Comparison of ENCODE assay signal across 8 mouse cellular contexts in genomic region chr2:32534061-32534732, GRCm38 (mm10). TPM values are rescaled to one million over a fixed set of nuclear protein-coding genes. Genes with fewer than 3 reads are reported as not detected.
A peak's percentile ranks its signal among the peaks of the same experiment; 100 is the strongest.
DNase-seq lines count a peak whose midpoint lies in the region; ATAC-seq and TF ChIP-seq lines count a peak whose summit lies in the region.

No protein-coding gene starts in this region.

- no peaks in the 10 kb centered on the region for H3K9me3 ChIP-seq in ES-E14 (ENCODE audit: control insufficient read depth, insufficient read depth, low read depth, low read length)
- no peaks in the 10 kb centered on the region for H3K9me3 ChIP-seq in embryonic facial prominence, embryonic 12.5 days
- H3K9me3 ChIP-seq in heart, embryonic 16.5 days (replicated peaks; ENCODE audit: control insufficient read depth, low read length) = no peaks in the 10 kb centered on the region

- in situ Hi-C loops in ES-E14 (cut with MboI; ENCODE audit: low sequenced_read_pairs in 2 of 2, unreplicated experiment in 2 of 2) = no loop called here

- no peak for ATAC-seq in embryonic facial prominence, embryonic 12.5 days (ENCODE audit: insufficient number of reproducible peaks, insufficient read depth, low FRiP score, low TSS enrichment)
- ATAC-seq in heart, embryonic 16.5 days (replicated peaks; ENCODE audit: extremely low read depth, insufficient read depth, low FRiP score) = no peak
- ATAC-seq in megakaryocyte-erythroid progenitor cell, adult 5-6 weeks (replicated peaks; ENCODE audit: low FRiP score, low TSS enrichment, poor library complexity, severe bottlenecking) = 0 out of 2 replicates have a peak, but pooled peaks have one; percentile 8

- no peak for TF ChIP-seq POLR2A in thymus, adult 2 months (IDR thresholded peaks at IDR 0.05; ENCODE audit: control insufficient read depth, extremely low read depth, insufficient read depth, low read length, poor library complexity)

- H3K4me2 ChIP-seq in embryonic facial prominence, embryonic 12.5 days (replicated peaks) = peak overlapping the region; percentile 90
- H3K4me2 ChIP-seq in heart, embryonic 16.5 days (ENCODE audit: low read depth, low read length) = peak overlapping the region; percentile 85

- TF ChIP-seq CTCF in thymus, adult 2 months (IDR thresholded peaks at IDR 0.05; ENCODE audit: borderline replicate concordance, control insufficient read depth, extremely low read depth, insufficient read depth, low read length, poor library complexity) = no peak

- no peaks in the 10 kb centered on the region; the same call in 1 of the 2 replicates for H3K36me3 ChIP-seq in ES-E14 (ENCODE audit: control insufficient read depth, insufficient read depth, low read length, poor library complexity, severe bottlenecking)
- H3K36me3 ChIP-seq in embryonic facial prominence, embryonic 12.5 days = no peaks in the 10 kb centered on the region
- no peaks in the 10 kb centered on the region for H3K36me3 ChIP-seq in heart, embryonic 16.5 days (ENCODE audit: control insufficient read depth, insufficient read depth)
- no peaks in the 10 kb centered on the region for H3K36me3 ChIP-seq in thymus, adult 2 months (ENCODE audit: control insufficient read depth, insufficient read depth, low read length)

- peak overlapping the region; percentile 74; the same call in 1 of the 2 replicates for H3K27ac ChIP-seq in ES-E14 (ENCODE audit: insufficient read depth, low read depth, low read length, poor library complexity, severe bottlenecking)
- peak overlapping the region; percentile 98 for H3K27ac ChIP-seq in embryonic facial prominence, embryonic 12.5 days
- H3K27ac ChIP-seq in heart, embryonic 16.5 days (ENCODE audit: low read length) = peak overlapping the region; percentile 92
- peak overlapping the region; percentile 6; the same call in 1 of the 2 replicates for H3K27ac ChIP-seq in thymus, adult 2 months (ENCODE audit: control insufficient read depth, insufficient read depth, low read length)

- H3K27me3 ChIP-seq in embryonic facial prominence, embryonic 12.5 days = no peaks in the 10 kb centered on the region
- no peaks in the 10 kb centered on the region for H3K27me3 ChIP-seq in heart, embryonic 16.5 days (ENCODE audit: control insufficient read depth, insufficient read depth, low read length)
- H3K27me3 ChIP-seq in thymus, adult 2 months (ENCODE audit: control insufficient read depth, insufficient read depth, low read length) = peaks cover 7% of the 10 kb centered on the region; the same call in 1 of the 2 replicates

- WGBS in embryonic facial prominence, embryonic 12.5 days = 6% methylated on average over 13 of the region's 13 CpGs
- 9% methylated on average over 13 of the region's 13 CpGs for WGBS in heart, embryonic 16.5 days
- WGBS in thymus, adult 2 months = 14% methylated on average over 13 of the region's 13 CpGs

- peak overlapping the region; percentile 71 for H3K4me3 ChIP-seq in ES-E14 (ENCODE audit: insufficient read depth in 1 of 2, low read depth in 1 of 2, low read length in 2 of 2, poor library complexity in 1 of 2, severe bottlenecking in 1 of 2)
- peak overlapping the region; percentile 79 for H3K4me3 ChIP-seq in embryonic facial prominence, embryonic 12.5 days
- H3K4me3 ChIP-seq in heart, embryonic 16.5 days (ENCODE audit: low read length) = peak overlapping the region; percentile 86
- peak overlapping the region; percentile 52 for H3K4me3 ChIP-seq in thymus, adult 2 months (ENCODE audit: control insufficient read depth, insufficient read depth, low read length)

- peak overlapping the region; percentile 74; the same call in 1 of the 2 replicates for H3K9ac ChIP-seq in ES-E14 (ENCODE audit: insufficient read depth, low read depth, low read length, poor library complexity, severe bottlenecking)
- peak overlapping the region; percentile 58 for H3K9ac ChIP-seq in embryonic facial prominence, embryonic 12.5 days
- H3K9ac ChIP-seq in heart, embryonic 16.5 days (ENCODE audit: low read length) = peak overlapping the region; percentile 75

- DNase-seq in B cell, adult 2 months = peak; percentile 47 to 50
- DNase-seq in ES-E14 (ENCODE audit: low read depth, low spot score) = no peak
- DNase-seq in kidney, postnatal 25 days = peak; percentile 64 to 86
- peak; percentile 47 for DNase-seq in thymus, adult 2 months
- no peak for DNase-seq in cerebellum, postnatal 14 days

- peaks cover 5 to 21% of the 10 kb centered on the region in 2 experiments; a peak in 2 of 4 replicates for H3K4me1 ChIP-seq in ES-E14 (ENCODE audit: control insufficient read depth in 2 of 2, insufficient read depth in 2 of 2, low read length in 2 of 2, poor library complexity in 1 of 2)
- peaks cover 44% of the 10 kb centered on the region for H3K4me1 ChIP-seq in embryonic facial prominence, embryonic 12.5 days
- H3K4me1 ChIP-seq in heart, embryonic 16.5 days (ENCODE audit: control insufficient read depth, insufficient read depth, low read length) = peaks cover 37% of the 10 kb centered on the region
- H3K4me1 ChIP-seq in thymus, adult 2 months (replicated peaks; ENCODE audit: control insufficient read depth, insufficient read depth, low read length) = peaks cover 28% of the 10 kb centered on the region

TF ChIP-seq in ES-E14, 5 proteins besides CTCF, POLR2A, EP300 and RAD21:
- no peak for TF ChIP-seq ZC3H11A (IDR thresholded peaks at IDR 0.05; ENCODE audit: borderline replicate concordance, low read depth, low read length)
- no peak for TF ChIP-seq CHD2 (IDR thresholded peaks at IDR 0.05; ENCODE audit: low read depth, low read length)
- no peak for TF ChIP-seq HCFC1 (IDR thresholded peaks at IDR 0.05; ENCODE audit: borderline replicate concordance, insufficient read depth, low read length)
- no peak for TF ChIP-seq MAFK (IDR thresholded peaks at IDR 0.05; ENCODE audit: insufficient read depth, low read depth, low read length)
- no peak for TF ChIP-seq ZNF384 (IDR thresholded peaks at IDR 0.05; ENCODE audit: low read depth, low read length)

RNA-seq across cellular contexts. Expression of gene Fam102a, which starts 0.9 kb away (rescaled TPM):
- total RNA-seq in ES-E14 (2012; rRNA removed) = 11.6 TPM in 2 replicates
- 14.2 and 17.0 TPM in 2 replicates for polyA plus RNA-seq in embryonic facial prominence, embryonic 12.5 days (2016; fragmentation: Nextera tagmentation; extraction: Ambion mirVana)
- polyA plus RNA-seq in heart, embryonic 16.5 days (2015; fragmentation: Nextera tagmentation; extraction: Ambion mirVana) = 5.8 and 6.6 TPM in 2 replicates
- total RNA-seq in megakaryocyte-erythroid progenitor cell, adult 5-6 weeks (2014; fragmentation: Nextera tagmentation) = 1.5 and 2.9 TPM in 2 replicates
- total RNA-seq in megakaryocyte-erythroid progenitor cell, adult 5-6 weeks (2017) = 0.34 and 2.3 TPM in 2 replicates
- 57.4 and 66.7 TPM in 2 replicates for polyA plus RNA-seq in thymus, adult 2 months (2012; rRNA removed)

RNA-seq across cellular contexts. Expression of gene Dpm2, which starts 36.5 kb away (rescaled TPM):
- total RNA-seq in ES-E14 (2012; rRNA removed) = 38.0 and 44.1 TPM in 2 replicates
- 110 and 113 TPM in 2 replicates for polyA plus RNA-seq in embryonic facial prominence, embryonic 12.5 days (2016; fragmentation: Nextera tagmentation; extraction: Ambion mirVana)
- 72.1 and 73.0 TPM in 2 replicates for polyA plus RNA-seq in heart, embryonic 16.5 days (2015; fragmentation: Nextera tagmentation; extraction: Ambion mirVana)
- total RNA-seq in megakaryocyte-erythroid progenitor cell, adult 5-6 weeks (2014; fragmentation: Nextera tagmentation) = 94.2 and 108 TPM in 2 replicates
- 33.0 and 38.5 TPM in 2 replicates for total RNA-seq in megakaryocyte-erythroid progenitor cell, adult 5-6 weeks (2017)
- polyA plus RNA-seq in thymus, adult 2 months (2012; rRNA removed) = 158 and 173 TPM in 2 replicates

RNA-seq across cellular contexts. Expression of gene Pip5kl1, which starts 40.4 kb away (rescaled TPM):
- total RNA-seq in ES-E14 (2012; rRNA removed) = 3.5 and 5.0 TPM in 2 replicates
- 2.9 and 3.4 TPM in 2 replicates for polyA plus RNA-seq in embryonic facial prominence, embryonic 12.5 days (2016; fragmentation: Nextera tagmentation; extraction: Ambion mirVana)
- 0.16 and 0.32 TPM in 2 replicates for polyA plus RNA-seq in heart, embryonic 16.5 days (2015; fragmentation: Nextera tagmentation; extraction: Ambion mirVana)
- not detected in 2 replicates for total RNA-seq in megakaryocyte-erythroid progenitor cell, adult 5-6 weeks (2014; fragmentation: Nextera tagmentation)
- 0.23 TPM in 1 of 2 replicates, not detected in the other for total RNA-seq in megakaryocyte-erythroid progenitor cell, adult 5-6 weeks (2017)
- polyA plus RNA-seq in thymus, adult 2 months (2012; rRNA removed) = 0.92 and 1.1 TPM in 2 replicates

RNA-seq across cellular contexts. Expression of gene 9430097D07Rik, which starts 41.3 kb away (rescaled TPM):
- total RNA-seq in ES-E14 (2012; rRNA removed) = 0.37 and 0.71 TPM in 2 replicates
- polyA plus RNA-seq in embryonic facial prominence, embryonic 12.5 days (2016; fragmentation: Nextera tagmentation; extraction: Ambion mirVana) = 0.29 TPM in 1 of 2 replicates, not detected in the other
- not detected in 2 replicates for polyA plus RNA-seq in heart, embryonic 16.5 days (2015; fragmentation: Nextera tagmentation; extraction: Ambion mirVana)
- total RNA-seq in megakaryocyte-erythroid progenitor cell, adult 5-6 weeks (2014; fragmentation: Nextera tagmentation) = not detected in 2 replicates
- total RNA-seq in megakaryocyte-erythroid progenitor cell, adult 5-6 weeks (2017) = 0.75 TPM in 1 of 2 replicates, not detected in the other
- not detected in 2 replicates for polyA plus RNA-seq in thymus, adult 2 months (2012; rRNA removed)

RNA-seq across cellular contexts. Expression of gene St6galnac4, which starts 52.7 kb away (rescaled TPM):
- total RNA-seq in ES-E14 (2012; rRNA removed) = 9.4 and 14.8 TPM in 2 replicates
- 32.7 and 36.5 TPM in 2 replicates for polyA plus RNA-seq in embryonic facial prominence, embryonic 12.5 days (2016; fragmentation: Nextera tagmentation; extraction: Ambion mirVana)
- polyA plus RNA-seq in heart, embryonic 16.5 days (2015; fragmentation: Nextera tagmentation; extraction: Ambion mirVana) = 40.6 and 40.7 TPM in 2 replicates
- 21.5 and 29.8 TPM in 2 replicates for total RNA-seq in megakaryocyte-erythroid progenitor cell, adult 5-6 weeks (2014; fragmentation: Nextera tagmentation)
- 22.3 and 22.7 TPM in 2 replicates for total RNA-seq in megakaryocyte-erythroid progenitor cell, adult 5-6 weeks (2017)
- 29.3 and 34.1 TPM in 2 replicates for polyA plus RNA-seq in thymus, adult 2 months (2012; rRNA removed)

Comparison
In these comparisons a context has a peak if more than half of its experiments do, and no peak if none do; other contexts are left out.
1. DNase-seq: peak in B cell, adult 2 months (2 of 2), kidney, postnatal 25 days (2 of 2) and thymus, adult 2 months (single experiment); none in ES-E14 (single experiment) and cerebellum, postnatal 14 days (0 of 2).
2. H3K27ac ChIP-seq: peak in every context shown above with its lines; median percentile 98 in embryonic facial prominence, embryonic 12.5 days; 92 in heart, embryonic 16.5 days; 74 in ES-E14; 6 in thymus, adult 2 months.
3. Peak in every context shown above with its lines, with median percentiles within 50 percentile points of each other: H3K4me3 ChIP-seq and H3K9ac ChIP-seq.